Mouse (Mus musculus) urinary bladder, adult 2 months (tissue): Measurements from ENCODE around the gene Kif3b. TPM values are rescaled to one million over a fixed set of nuclear protein-coding genes. Genes with fewer than 3 reads are reported as not detected.
A peak's percentile ranks its signal among the peaks of the same experiment; 100 is the strongest.
"Not testable (repeated sequence)": the region's sequence is repeated elsewhere in the genome, so short reads cannot be mapped to it uniquely, and the experiment has no call there.

Experiments
- DNase-seq: peaks from one replicate; pipeline ENCODE4 v3.0.0; 2022; ENCODE audit warnings: low spot score
- polyA plus RNA-seq: library from polyadenylated mRNA; depleted of rRNA; stranded (reverse); fragments of >200 nt; gene quantifications from 2 replicates; pipeline ENCODE4 v1.2.3, GENCODE M21; 2012; rRNA removed

Kif3b gene
- polyA plus RNA-seq = 14.5 TPM in 2 replicates

DNA sequence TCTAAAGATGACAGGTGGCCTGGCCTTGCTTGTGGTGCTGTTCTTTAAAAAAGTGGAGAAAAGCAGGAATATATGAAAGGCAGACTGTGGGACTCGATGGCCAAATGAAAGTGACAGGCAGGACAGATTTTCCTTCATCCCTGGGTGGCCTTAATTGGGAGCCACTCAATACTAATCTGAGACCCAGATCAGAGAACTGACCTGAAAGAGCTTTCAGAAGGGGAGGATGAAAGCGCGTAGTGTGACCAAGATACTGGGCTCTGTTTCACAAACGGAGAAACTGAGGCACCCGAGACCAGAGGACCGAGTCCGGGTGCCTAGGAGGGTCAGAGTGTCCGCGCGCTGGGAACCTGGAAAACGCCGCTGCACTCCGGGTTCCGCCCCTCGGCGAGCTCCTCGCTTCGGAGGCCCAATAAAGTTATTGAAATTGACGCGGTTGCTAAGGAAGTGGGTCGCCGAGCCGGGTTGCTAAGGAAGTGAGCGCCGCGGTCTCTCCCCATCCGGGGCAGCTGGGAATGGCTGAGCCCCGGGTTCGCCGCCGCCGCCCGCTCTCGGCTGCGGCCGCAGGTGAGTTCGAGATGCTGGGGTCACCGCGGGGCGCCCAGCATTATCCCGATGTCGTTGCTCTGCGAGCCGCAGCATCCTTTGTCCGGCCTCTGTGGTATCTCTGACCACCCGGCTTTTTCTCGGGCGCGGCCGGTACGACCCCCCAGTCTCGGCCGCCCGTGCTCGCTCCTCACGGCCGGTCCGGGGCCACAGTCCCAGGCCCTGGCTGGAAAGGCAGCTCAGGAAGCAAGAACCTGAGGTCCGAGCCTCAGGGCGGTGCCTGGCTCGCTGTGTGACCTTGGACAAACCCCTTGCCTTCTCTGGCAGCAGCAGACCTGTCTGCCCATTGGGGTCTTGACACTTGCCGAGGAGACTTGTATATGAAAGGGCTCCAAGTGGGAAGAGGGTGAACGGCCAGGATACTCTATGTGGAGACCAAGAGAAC lies at the start of gene Kif3b:
TSS of gene Kif3b (plus strand) at position 476 of the 991 bp plus-strand sequence.
- peak; percentile 64 for DNase-seq

DNA sequence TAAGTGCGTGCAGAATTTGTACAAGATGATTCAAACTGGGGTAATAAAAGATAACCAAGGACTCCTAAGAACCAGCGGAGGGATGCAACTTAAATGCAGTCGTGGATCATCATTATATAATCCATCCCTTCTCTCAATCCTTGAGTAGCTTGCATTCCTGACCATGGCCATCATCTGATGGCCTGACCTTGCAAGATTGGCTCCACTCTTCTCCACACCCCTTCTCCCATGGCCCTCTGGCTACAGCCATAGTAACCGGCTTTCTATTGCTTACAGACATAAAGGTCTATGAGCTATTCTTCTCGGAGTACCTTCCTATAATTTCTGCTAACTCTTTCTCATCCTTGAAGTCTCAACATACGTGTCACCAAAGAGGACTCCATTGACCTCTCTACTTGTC lies 49.1 kb upstream of the Kif3b start:
- no peak for DNase-seq

DNA sequence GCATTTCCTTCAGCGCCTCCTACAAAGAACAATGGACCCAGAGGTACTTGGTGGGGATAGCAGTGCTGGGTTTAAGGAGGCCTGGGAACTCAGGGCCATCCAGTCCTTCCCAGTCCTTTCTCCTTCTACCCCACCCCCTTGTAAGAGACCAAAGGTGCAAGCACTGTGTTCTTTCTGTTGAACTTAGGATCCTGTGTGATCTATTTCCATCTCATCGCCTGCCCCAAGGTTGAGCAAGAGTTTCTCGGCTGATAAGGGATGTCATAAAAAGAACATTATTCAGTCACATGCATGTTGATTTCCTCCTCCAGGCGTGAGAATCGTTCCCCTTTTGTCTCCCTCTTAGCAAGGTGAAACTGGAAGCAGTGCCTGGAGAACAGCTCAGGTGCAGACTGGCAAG lies 41.5 kb upstream of the Kif3b start:
- no peak for DNase-seq

DNA sequence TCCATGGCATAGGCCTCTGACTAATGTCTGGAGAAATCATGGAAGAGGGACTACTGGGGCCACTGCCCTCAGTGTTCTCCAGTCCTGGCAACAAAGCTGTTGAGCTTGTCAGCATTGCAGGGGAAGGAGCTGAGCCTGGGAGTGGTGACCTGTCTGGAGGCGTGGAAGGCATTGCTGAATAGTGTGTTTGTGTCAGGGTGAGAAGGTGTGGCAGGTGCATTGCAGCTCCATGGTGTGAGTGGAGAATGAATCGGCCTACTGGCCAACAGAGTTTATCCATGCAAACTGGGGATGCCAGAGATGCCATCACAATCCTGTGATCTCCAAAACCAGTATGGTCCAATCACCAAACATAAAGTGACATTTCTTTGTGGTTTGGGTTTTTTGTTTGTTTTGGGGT lies 34.6 kb upstream of the Kif3b start:
- no peak for DNase-seq

DNA sequence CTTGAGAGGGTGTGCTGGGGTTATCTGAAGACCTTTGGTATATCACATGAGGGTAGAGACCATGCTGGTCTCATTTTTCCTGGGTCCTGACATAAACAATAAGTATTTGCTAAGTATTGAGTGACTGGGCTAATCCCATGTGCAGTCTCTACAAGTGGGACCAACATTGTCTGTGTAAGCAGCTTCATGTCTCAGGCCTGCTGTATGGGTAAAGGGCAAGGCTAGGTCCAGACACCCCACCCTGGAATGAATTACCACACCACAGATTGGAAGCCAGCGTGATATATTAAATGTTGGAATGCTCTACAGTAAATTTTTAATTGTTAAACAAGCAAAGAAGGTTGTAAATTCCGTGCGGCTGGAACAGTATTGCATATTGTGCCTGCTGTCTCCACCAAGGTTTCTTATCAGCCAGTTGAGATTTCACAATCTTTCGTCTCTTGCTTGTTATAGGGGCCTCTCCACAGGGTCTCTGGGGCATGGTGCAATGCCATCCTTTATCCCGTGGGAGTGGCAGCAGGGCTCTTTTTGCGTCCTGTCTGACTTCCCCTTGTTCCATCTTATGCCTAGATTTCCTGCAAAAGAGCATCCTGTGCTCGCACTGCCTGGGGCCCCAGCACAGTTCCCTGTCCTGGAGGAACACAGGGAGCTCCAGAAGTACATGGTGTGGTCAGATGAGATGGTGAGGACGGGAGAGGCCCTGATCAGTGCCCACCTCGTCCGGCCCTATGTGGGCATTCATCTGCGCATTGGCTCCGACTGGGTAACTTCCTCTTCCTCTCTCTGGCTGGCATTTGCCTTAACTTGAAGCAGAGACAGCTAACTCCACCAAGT lies 32.0 kb upstream of the Kif3b start:
- no peak for DNase-seq

DNA sequence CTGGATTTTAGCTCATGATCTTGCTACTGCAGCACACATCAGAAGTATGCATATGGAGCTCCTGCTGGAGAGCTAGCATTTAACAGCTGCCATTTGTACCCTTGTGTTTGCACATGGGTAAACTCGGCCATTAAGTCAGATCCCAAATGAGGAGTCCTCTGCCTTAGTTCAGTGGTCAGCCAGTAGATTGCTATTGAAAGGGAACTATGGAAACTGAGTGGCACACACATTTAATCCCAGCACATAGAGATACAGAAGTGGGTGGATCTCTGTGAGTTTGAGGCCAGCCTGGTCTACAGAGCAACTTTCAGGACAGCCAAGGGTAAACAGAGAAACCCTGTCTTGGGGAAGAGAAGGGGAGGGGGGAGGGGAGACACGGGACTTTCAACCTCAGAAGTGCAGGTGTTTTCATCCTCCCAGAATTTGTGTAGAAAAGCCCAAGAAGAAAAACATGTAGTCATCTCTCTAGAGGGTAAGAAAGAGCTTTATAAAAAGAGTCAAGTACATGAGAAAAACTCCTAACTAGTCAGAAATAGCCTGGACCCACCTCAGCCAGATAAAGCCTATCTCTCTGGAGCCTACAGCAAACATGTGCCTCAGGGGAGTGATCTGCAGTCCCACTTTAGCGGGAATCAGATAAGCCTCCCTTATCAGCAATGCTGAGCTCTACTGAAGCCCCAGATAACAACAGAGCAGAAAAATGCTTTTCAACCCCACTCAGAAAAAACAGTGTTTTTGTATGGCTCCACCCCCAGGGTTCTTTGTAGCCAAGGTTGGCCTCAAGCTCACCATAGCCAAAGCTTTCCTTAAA lies 31.1 kb upstream of the Kif3b start:
- DNase-seq = no peak

DNA sequence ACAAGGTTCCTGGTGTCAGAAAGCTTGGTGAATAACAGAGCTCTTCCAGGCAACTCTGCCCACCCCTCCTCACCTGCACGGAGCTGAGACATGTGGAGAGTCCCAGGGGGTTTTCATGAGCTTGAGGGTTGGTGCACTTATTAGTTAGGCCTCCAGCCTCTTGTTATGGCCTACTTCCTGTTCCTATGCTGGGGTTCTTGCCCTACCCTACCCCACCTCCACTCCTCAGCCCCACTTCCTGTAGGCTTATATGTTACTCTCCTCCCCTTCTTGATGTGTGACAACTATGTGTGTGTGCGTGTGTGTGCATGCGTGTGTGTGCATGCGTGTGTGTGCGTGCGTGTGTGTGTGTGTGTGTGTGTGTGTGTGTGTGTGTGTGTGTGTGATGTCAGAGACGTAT lies 28.2 kb upstream of the Kif3b start:
- no peak for DNase-seq

DNA sequence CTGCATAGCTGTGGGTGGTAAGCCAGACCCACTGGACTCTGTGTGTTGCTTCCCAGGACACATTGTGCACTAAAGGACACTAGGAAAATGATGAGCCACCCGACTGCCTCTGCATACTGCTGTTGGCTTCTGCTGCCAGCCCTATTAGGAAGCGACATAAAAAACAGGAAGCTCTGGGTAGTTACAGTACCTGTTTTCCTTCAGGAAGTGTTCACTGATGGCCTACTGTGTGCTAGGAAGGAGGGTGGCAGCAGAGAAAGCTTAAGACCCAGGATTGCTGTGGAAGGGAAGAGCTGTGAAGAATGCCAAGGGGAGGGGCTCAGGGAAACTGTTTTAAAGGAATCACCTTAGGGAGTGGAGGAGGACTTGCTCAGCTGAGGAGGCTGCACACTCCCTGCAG lies 23.9 kb upstream of the Kif3b start:
- no peak for DNase-seq

DNA sequence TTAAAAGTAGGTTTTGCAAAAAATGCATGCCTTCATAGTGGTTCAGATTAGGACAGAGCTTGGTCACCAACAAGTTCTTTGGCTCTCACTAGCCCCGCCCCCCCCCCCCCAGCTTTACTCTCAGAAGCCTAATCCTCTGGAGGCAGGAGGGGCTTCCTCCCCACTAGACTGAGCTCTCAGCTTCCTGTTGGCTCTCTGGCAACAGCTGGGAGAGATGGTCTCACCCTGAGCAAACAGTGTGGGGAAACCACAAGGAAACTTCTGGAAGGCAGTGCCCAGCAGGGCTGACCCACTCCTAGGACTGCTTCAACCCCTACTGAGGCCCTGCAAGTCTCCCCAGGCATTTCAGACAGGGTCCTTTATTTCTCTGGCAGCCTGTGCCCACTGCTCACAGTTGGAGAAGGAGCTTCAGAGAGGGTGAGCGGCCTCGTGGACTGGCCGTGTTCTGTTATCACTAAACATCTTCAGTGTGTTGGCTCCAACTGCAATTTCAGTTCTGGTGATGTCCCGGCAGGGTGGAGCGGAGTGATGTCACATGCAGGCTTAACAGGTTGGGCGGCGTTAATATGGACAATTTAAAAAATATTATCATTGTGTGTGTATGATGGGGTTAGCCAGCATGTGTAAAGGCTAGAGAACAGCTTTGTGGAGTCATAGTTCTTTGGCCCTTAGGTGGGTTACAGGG lies 20.8 kb upstream of the Kif3b start:
- DNase-seq = not testable (repeated sequence)

DNA sequence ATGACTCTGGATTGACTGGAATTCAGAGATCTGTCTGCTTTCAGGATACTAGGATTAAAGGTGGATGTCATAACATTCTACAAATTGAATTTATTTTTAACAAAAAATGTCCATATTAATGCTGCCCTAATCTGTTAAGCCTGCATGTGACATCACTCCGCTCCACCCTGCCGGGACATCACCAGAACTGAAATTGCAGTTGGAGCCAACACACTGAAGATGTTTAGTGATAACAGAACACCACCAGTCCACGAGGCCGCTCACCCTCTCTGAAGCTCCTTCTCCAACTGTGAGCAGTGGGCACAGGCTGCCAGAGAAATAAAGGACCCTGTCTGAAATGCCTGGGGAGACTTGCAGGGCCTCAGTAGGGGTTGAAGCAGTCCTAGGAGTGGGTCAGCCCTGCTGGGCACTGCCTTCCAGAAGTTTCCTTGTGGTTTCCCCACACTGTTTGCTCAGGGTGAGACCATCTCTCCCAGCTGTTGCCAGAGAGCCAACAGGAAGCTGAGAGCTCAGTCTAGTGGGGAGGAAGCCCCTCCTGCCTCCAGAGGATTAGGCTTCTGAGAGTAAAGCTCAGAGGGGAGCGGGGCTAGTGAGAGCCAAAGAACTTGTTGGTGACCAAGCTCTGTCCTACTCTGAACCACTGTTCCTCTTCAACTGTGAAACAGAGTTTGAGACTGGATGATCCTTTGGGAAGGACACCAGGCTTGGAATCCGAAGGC lies 16.9 kb upstream of the Kif3b start:
- DNase-seq = not testable (repeated sequence)

DNA sequence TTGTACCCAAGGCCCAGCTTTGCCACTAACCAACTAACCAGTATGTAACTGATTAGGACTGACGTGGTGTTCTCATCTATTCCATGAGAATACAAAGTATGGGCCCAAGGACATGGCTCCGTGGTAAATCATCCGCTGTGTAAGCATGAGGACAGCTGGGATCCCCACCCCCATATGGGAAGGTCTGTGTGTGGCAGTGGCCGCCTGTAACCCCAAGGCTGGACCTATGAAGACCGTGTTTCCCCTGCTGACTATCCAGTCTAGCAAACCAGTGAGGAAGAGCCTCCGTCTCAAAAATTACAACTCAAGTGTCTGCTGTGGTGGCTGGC lies 16.3 kb upstream of the Kif3b start:
- DNase-seq = no peak

DNA sequence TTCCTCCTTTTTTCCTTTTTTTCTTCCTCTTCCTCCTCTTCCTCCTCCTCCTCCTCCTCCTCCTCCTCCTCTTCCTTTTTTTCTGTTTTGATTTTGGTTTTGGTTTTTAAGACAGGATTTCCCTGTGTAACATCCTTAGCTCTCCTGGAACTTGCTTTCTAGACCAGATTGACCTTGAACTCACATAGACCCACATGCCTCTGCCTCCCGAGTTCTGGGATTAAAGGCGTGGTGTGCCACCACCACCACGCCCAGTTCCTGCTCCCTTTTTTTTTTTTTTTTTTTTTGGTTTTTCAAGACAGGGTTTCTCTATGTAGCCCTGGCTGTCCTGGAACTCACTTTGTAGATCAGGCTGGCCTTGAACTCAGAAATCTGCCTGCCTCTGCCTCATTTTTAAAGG lies 15.6 kb upstream of the Kif3b start:
- DNase-seq = not testable (repeated sequence)

DNA sequence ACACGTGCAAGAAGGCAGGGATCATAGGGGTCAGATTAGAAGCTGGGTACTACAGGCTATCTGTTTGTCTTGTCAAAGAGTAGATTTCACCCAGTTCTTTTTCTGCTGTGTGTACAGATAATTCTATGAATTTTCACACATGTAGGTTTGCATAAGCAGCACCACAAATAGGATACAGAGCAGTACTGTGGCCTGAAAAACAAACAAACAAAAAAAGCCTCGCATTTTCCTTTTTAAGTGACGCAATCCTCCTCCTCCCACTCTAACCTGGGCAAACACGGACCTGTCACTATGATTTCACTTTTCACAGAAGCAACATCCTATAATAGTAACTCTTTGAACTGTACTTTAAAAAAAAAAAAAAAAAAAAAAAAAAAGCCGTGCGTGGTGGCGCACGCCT lies 14.8 kb upstream of the Kif3b start:
- no peak for DNase-seq

DNA sequence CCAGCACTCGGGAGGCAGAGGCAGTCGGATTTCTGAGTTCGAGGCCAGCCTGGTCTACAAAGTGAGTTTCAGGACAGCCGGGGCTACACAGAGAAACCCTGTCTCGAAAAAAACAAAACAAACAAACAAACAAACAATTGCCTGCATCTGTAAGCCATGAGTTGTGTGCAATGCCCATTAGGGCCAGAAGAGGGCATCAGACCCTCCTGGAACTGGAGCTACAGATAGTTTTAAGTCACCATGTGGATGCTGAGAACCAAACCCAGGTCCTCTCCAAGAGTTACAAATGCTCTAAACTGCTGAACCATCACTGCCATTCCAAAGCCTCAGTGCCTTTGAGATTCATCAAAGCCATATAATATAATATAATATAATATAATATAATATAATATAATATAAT lies 14.4 kb upstream of the Kif3b start:
- DNase-seq = not testable (repeated sequence)

DNA sequence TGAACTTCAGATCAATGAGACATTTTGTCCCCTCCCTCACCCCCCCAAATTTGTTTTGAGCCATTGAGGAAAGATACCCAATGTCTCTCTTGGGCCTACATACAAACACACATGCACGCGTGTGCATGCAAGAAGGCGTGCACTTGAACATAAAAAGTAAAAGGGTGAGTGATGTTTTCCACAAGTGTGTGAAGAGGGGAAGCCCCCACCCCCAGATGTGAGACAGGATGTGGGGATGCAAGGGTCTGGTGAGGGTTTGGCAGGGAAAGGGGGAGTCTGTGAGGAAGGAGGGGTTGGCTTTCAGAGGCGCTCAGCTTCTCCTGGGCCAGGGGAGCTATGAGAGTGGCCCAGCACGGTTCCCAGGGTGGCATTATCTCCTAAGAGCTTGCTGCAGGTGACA lies 12.9 kb upstream of the Kif3b start:
- DNase-seq = no peak

DNA sequence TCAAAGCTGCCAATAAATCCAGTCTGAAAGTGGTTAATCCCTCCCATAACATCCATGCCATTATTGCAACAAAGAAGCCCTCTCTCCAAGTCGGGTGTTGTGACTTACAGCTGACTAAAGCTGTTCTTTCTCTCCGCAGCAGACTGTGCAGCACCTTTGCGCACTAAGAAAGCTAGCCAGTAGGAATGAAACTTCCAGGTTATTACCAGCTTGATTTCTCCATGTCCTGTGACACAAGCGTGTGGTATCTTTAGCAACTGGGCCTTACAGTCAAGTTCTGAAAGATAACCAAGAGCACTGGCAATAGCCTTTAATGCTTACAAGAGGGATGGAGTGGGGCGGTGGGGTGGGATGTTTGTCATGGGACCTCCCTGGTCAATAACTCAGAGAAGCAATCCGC lies 7.3 kb upstream of the Kif3b start:
- no peak for DNase-seq

DNA sequence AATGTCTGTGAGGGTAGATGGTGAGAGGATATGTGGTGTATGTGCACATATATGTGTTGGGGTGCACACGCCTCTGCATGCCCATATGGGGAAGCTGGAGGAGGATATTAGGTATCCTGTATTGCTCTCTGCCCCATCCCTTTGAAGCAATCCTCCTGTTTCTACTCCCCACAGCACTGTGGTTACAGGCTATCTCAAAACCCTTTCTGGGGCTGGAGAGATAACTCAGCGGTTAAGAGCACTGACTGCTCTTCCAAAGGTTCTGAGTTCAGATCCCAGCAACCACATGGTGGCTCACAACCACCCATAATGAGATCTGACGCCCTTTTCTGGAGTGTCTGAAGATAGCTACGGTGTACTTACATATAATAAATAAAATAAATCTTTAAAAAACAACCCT lies 4.7 kb upstream of the Kif3b start:
- no peak for DNase-seq

DNA sequence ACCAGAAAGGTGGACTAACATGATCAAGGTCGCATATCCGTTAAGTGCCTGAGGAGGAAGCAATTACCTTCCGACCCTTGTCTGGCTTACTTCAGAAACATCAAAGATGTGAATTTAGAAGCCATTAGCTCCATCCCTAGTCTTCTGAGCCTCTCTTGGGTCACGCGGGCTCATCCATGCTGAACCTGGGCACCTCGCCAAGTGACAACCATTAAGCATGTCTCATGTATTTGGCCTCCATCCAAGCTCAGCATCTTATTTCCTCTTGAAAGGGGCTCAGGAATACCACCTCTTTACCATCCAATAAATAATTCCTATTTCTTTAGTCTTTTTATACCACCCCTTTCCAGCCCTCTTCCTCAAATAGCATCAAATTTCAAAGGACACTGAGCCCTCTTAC lies 3.4 kb upstream of the Kif3b start:
- DNase-seq = no peak

DNA sequence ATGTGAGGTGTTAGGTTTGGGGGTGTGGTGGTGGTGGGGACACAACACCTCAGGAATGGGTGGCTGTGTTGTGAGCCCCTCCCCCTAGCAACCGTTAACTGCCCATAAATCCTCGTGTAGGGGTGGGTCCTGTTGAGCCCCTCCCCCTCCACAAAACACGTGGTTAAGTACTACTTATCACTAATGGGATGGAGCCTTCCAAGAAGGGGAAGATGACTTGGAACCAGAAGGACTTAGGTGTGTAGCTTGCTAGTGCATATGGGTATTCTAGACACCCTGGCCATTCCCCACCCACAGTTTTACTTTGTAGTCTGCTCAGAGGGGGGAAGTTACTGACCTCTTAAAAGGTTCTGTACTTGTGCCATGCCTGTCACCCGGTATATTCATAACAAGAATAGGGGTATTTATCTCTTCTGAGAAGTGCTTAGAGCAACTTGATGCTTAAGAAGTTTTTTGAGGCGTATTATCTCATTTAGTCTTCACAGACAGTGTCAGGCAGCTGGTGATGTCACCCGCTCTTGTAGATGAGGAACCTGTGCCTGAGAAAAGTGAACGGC lies 1.2 kb downstream of the Kif3b start:
- DNase-seq = no peak

DNA sequence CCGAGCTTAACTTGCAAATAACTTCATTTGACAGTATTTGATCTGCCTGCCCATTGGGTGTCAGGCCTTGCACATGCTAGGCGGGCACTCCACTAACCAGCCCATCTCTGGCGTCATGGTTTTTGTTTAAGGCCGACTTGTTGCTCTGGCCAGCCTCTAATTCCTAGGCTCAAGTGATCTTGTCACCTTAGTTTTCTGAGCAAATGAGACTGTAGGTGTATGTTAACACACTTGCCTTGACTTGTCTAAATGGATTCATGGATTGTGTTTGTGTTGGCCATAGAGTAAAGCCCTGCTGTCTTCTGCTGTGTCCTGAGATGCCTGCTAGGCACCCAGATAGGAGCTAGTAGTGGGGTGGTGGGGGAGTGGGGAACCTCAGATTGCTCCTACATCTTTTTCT lies 4.0 kb downstream of the Kif3b start:
- no peak for DNase-seq
